In genomic region chr6:55166777-55167463, GRCm38 (mm10) we compare ENCODE assay signal across 8 mouse cellular contexts. TPM values are rescaled to one million over a fixed set of nuclear protein-coding genes. Genes with fewer than 3 reads are reported as not detected.
A peak's percentile ranks its signal among the peaks of the same experiment; 100 is the strongest.
DNase-seq lines count a peak whose midpoint lies in the region; ATAC-seq and TF ChIP-seq lines count a peak whose summit lies in the region.

No protein-coding gene starts in this region.

- no peak overlapping the region for H3K4me2 ChIP-seq in embryonic facial prominence, embryonic 14.5 days (ENCODE audit: low read depth, low read length)
- no peak overlapping the region for H3K4me2 ChIP-seq in heart, postnatal 0 days (ENCODE audit: low read depth, low read length)
- no peak overlapping the region for H3K4me2 ChIP-seq in liver, postnatal 0 days (ENCODE audit: low read depth, low read length)
- H3K4me2 ChIP-seq in neural tube, embryonic 14.5 days (ENCODE audit: low read depth, low read length), result no peak overlapping the region

- WGBS in embryonic facial prominence, embryonic 14.5 days, result 44% methylated on average over 7 of the region's 7 CpGs
- WGBS in heart, postnatal 0 days, result 55% methylated on average over 7 of the region's 7 CpGs
- WGBS in liver, postnatal 0 days (ENCODE audit: insufficient replicate concordance), result 45% methylated on average over 7 of the region's 7 CpGs
- 59% methylated on average over 7 of the region's 7 CpGs for WGBS in neural tube, embryonic 14.5 days

- H3K4me1 ChIP-seq in embryonic facial prominence, embryonic 14.5 days (ENCODE audit: control insufficient read depth, insufficient read depth, low read length), result no peaks in the 10 kb centered on the region
- no peaks in the 10 kb centered on the region for H3K4me1 ChIP-seq in heart, postnatal 0 days (ENCODE audit: control insufficient read depth, insufficient read depth)
- H3K4me1 ChIP-seq in liver, postnatal 0 days (ENCODE audit: insufficient read depth), result no peaks in the 10 kb centered on the region
- no peaks in the 10 kb centered on the region for H3K4me1 ChIP-seq in neural tube, embryonic 14.5 days (ENCODE audit: control insufficient read depth, insufficient read depth, low read length)

- TF ChIP-seq EP300 in heart, postnatal 0 days (IDR thresholded peaks at IDR 0.05; ENCODE audit: low read depth), result no peak
- no peak for TF ChIP-seq EP300 in liver, postnatal 0 days (IDR thresholded peaks at IDR 0.05; ENCODE audit: low read depth)

- H3K36me3 ChIP-seq in embryonic facial prominence, embryonic 14.5 days (ENCODE audit: control insufficient read depth, insufficient read depth, low read length), result no peaks in the 10 kb centered on the region
- no peaks in the 10 kb centered on the region for H3K36me3 ChIP-seq in heart, postnatal 0 days (replicated peaks; ENCODE audit: control insufficient read depth, insufficient read depth, low read length)
- no peaks in the 10 kb centered on the region for H3K36me3 ChIP-seq in liver, postnatal 0 days (replicated peaks; ENCODE audit: insufficient read depth, low read length)
- no peaks in the 10 kb centered on the region for H3K36me3 ChIP-seq in neural tube, embryonic 14.5 days (ENCODE audit: control insufficient read depth, insufficient read depth, low read length)

- peak; percentile 96 for TF ChIP-seq CTCF in heart, postnatal 0 days (IDR thresholded peaks at IDR 0.05; ENCODE audit: low read depth)
- TF ChIP-seq CTCF in liver, postnatal 0 days (IDR thresholded peaks at IDR 0.05; ENCODE audit: low read depth), result peak; percentile 97

- peak; percentile 76 for ATAC-seq in CD4-positive, CD25-positive, alpha-beta regulatory T cell, adult 4 months
- ATAC-seq in embryonic facial prominence, embryonic 14.5 days (ENCODE audit: low read depth), result no peak
- ATAC-seq in heart, postnatal 0 days (ENCODE audit: insufficient read depth, low read depth), result no peak
- ATAC-seq in liver, postnatal 0 days, result 0 out of 2 replicates have a peak, but pooled peaks have one; percentile 31
- ATAC-seq in neural tube, embryonic 14.5 days (ENCODE audit: low read depth), result peak; percentile 65; the same call in 1 of the 2 replicates

- peak; percentile 71 to 74 for DNase-seq in adrenal gland, postnatal 36 days
- peak; percentile 70 for DNase-seq in embryonic facial prominence, embryonic 14.5 days (ENCODE audit: low spot score)
- DNase-seq in heart, postnatal 0 days (ENCODE audit: low spot score), result peak; percentile 25
- peak; percentile 70 to 83 for DNase-seq in kidney, postnatal 36 days
- DNase-seq in liver, postnatal 0 days, result peak; percentile 67
- peak; percentile 57 for DNase-seq in testis, postnatal 14 days (ENCODE audit: low spot score)

- no peaks in the 10 kb centered on the region for H3K27me3 ChIP-seq in embryonic facial prominence, embryonic 14.5 days (replicated peaks; ENCODE audit: control insufficient read depth, insufficient read depth, low read length)
- 0 out of 2 replicates have a peak, but pooled peaks cover 3% of the 10 kb centered on the region for H3K27me3 ChIP-seq in heart, postnatal 0 days (ENCODE audit: control insufficient read depth, insufficient read depth, low read length)
- no peaks in the 10 kb centered on the region for H3K27me3 ChIP-seq in liver, postnatal 0 days (ENCODE audit: insufficient read depth, low read length)
- peaks cover 41% of the 10 kb centered on the region for H3K27me3 ChIP-seq in neural tube, embryonic 14.5 days (ENCODE audit: control insufficient read depth, insufficient read depth, low read length)

- H3K4me3 ChIP-seq in embryonic facial prominence, embryonic 14.5 days (ENCODE audit: low read depth, low read length), result no peak overlapping the region
- no peak overlapping the region for H3K4me3 ChIP-seq in heart, postnatal 0 days (ENCODE audit: low read depth, low read length)
- H3K4me3 ChIP-seq in liver, postnatal 0 days (ENCODE audit: low read depth, low read length), result no peak overlapping the region
- no peak overlapping the region for H3K4me3 ChIP-seq in neural tube, embryonic 14.5 days (ENCODE audit: low read depth, low read length)

- H3K27ac ChIP-seq in embryonic facial prominence, embryonic 14.5 days (replicated peaks; ENCODE audit: low read depth, low read length), result no peak overlapping the region
- no peak overlapping the region for H3K27ac ChIP-seq in heart, postnatal 0 days (ENCODE audit: low read depth)
- H3K27ac ChIP-seq in liver, postnatal 0 days (ENCODE audit: low read depth), result no peak overlapping the region
- no peak overlapping the region for H3K27ac ChIP-seq in neural tube, embryonic 14.5 days (ENCODE audit: low read depth, low read length)

- no peaks in the 10 kb centered on the region for H3K9me3 ChIP-seq in embryonic facial prominence, embryonic 14.5 days (ENCODE audit: control insufficient read depth, low read length)
- H3K9me3 ChIP-seq in heart, postnatal 0 days (replicated peaks; ENCODE audit: control insufficient read depth, low read length), result no peaks in the 10 kb centered on the region
- H3K9me3 ChIP-seq in liver, postnatal 0 days (ENCODE audit: low read length), result no peaks in the 10 kb centered on the region
- no peaks in the 10 kb centered on the region for H3K9me3 ChIP-seq in neural tube, embryonic 14.5 days (ENCODE audit: control insufficient read depth, low read length)

- H3K9ac ChIP-seq in embryonic facial prominence, embryonic 14.5 days (ENCODE audit: low read depth, low read length), result peak overlapping the region; percentile 20; the same call in 1 of the 2 replicates
- H3K9ac ChIP-seq in heart, postnatal 0 days (replicated peaks; ENCODE audit: low read depth, low read length), result no peak overlapping the region
- no peak overlapping the region for H3K9ac ChIP-seq in liver, postnatal 0 days (replicated peaks)
- no peak overlapping the region for H3K9ac ChIP-seq in neural tube, embryonic 14.5 days (replicated peaks; ENCODE audit: low read depth, low read length)

RNA-seq across cellular contexts. Expression of gene Inmt, which starts 7.9 kb away (rescaled TPM):
- polyA plus RNA-seq in CD4-positive, CD25-positive, alpha-beta regulatory T cell, adult 4 months (2017; shearing (Covaris generic)), result not detected
- 10 to 100 TPM in 1 of 2 experiments, 1 to 10 TPM in 1; 8.1 to 10.1 TPM for total RNA-seq in adrenal gland, postnatal 36 days (2021)
- polyA plus RNA-seq in embryonic facial prominence, embryonic 14.5 days (2014; fragmentation: Nextera tagmentation; extraction: Ambion mirVana), result 4.2 and 5.9 TPM in 2 replicates
- 1.2 TPM in 1 of 2 replicates, not detected in the other for total RNA-seq in heart, postnatal 0 days (2014; rRNA removed; ENCODE audit: low replicate concordance)
- not detected in 2 replicates for polyA plus RNA-seq in heart, postnatal 0 days (2015; fragmentation: Nextera tagmentation; extraction: Ambion mirVana)
- 9.8 and 18.7 TPM in 2 replicates for polyA plus RNA-seq in liver, postnatal 0 days (2015; fragmentation: Nextera tagmentation; extraction: Ambion mirVana)
- not detected in 2 replicates for polyA plus RNA-seq in neural tube, embryonic 14.5 days (2014; fragmentation: Nextera tagmentation; extraction: Ambion mirVana)

RNA-seq across cellular contexts. Expression of gene Crhr2, which starts 34.1 kb away (rescaled TPM):
- not detected for polyA plus RNA-seq in CD4-positive, CD25-positive, alpha-beta regulatory T cell, adult 4 months (2017; shearing (Covaris generic))
- total RNA-seq in adrenal gland, postnatal 36 days (2021), result not detected
- polyA plus RNA-seq in embryonic facial prominence, embryonic 14.5 days (2014; fragmentation: Nextera tagmentation; extraction: Ambion mirVana), result 0.51 and 0.84 TPM in 2 replicates
- total RNA-seq in heart, postnatal 0 days (2014; rRNA removed; ENCODE audit: low replicate concordance), result 21.6 and 24.4 TPM in 2 replicates
- polyA plus RNA-seq in heart, postnatal 0 days (2015; fragmentation: Nextera tagmentation; extraction: Ambion mirVana), result 10.8 and 11.9 TPM in 2 replicates
- not detected in 2 replicates for polyA plus RNA-seq in liver, postnatal 0 days (2015; fragmentation: Nextera tagmentation; extraction: Ambion mirVana)
- polyA plus RNA-seq in neural tube, embryonic 14.5 days (2014; fragmentation: Nextera tagmentation; extraction: Ambion mirVana), result 1.2 and 1.3 TPM in 2 replicates

RNA-seq across cellular contexts. Expression of gene Mindy4, which starts 36.3 kb away (rescaled TPM):
- polyA plus RNA-seq in CD4-positive, CD25-positive, alpha-beta regulatory T cell, adult 4 months (2017; shearing (Covaris generic)), result under 1 TPM; 0.08 to 0.66 TPM
- total RNA-seq in adrenal gland, postnatal 36 days (2021), result 1 to 10 TPM; 3.9 to 5.3 TPM
- 16.2 and 18.2 TPM in 2 replicates for polyA plus RNA-seq in embryonic facial prominence, embryonic 14.5 days (2014; fragmentation: Nextera tagmentation; extraction: Ambion mirVana)
- 12.0 and 31.2 TPM in 2 replicates for total RNA-seq in heart, postnatal 0 days (2014; rRNA removed; ENCODE audit: low replicate concordance)
- polyA plus RNA-seq in heart, postnatal 0 days (2015; fragmentation: Nextera tagmentation; extraction: Ambion mirVana), result 3.3 and 3.9 TPM in 2 replicates
- 1.0 and 1.7 TPM in 2 replicates for polyA plus RNA-seq in liver, postnatal 0 days (2015; fragmentation: Nextera tagmentation; extraction: Ambion mirVana)
- polyA plus RNA-seq in neural tube, embryonic 14.5 days (2014; fragmentation: Nextera tagmentation; extraction: Ambion mirVana), result 8.5 and 11.4 TPM in 2 replicates

Comparison
In these comparisons a context has a peak if more than half of its experiments do, and no peak if none do; other contexts are left out.
1. ATAC-seq: peak in CD4-positive, CD25-positive, alpha-beta regulatory T cell, adult 4 months (single experiment), liver, postnatal 0 days (single experiment) and neural tube, embryonic 14.5 days (single experiment); none in embryonic facial prominence, embryonic 14.5 days (single experiment) and heart, postnatal 0 days (single experiment).
2. DNase-seq: peak in every context shown above with its lines; median percentile 76 in kidney, postnatal 36 days; 72 in adrenal gland, postnatal 36 days; 70 in embryonic facial prominence, embryonic 14.5 days; 67 in liver, postnatal 0 days; 57 in testis, postnatal 14 days; 25 in heart, postnatal 0 days.